Mouse (Mus musculus) heart, adult 18-20 months (tissue): Measurements from ENCODE around the gene Tnk2. TPM values are rescaled to one million over a fixed set of nuclear protein-coding genes. Genes with fewer than 3 reads are reported as not detected.

Experiments
- DNase-seq, 2 experiments: peaks; one replicate each; pipeline ENCODE4 v3.0.0; 2021 to 2022; ENCODE audit warnings: mixed read lengths in 1 of 2
- total RNA-seq, 2 experiments: library from RNA; stranded (reverse); gene quantifications; 2 replicates each; pipeline ENCODE4 v1.2.3; 2021

Tnk2 gene
- total RNA-seq, 2 experiments from 2014 or later, result 20.5 to 22.0 TPM

DNA sequence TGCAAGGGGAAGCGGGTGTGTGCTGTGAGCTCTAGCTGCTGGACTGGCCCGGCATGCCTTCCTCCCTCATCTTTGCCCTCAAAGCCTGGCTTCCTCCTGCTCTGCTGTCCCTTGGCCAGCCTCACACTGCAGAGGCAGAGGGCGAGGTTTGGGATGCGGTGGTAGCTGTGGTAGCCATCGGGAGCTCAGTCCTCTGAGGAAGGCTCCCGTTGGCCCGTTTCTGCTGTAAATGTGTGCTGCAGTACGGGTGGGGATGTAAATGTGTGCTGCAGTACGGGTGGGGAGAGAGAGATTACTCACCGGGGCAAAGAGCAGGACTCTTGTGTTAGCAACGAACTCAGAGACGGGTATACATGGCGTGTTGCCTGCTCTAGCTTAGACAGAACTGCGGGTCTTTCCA is 35.1 kb downstream of the Tnk2 start:
- DNase-seq, result no peak

DNA sequence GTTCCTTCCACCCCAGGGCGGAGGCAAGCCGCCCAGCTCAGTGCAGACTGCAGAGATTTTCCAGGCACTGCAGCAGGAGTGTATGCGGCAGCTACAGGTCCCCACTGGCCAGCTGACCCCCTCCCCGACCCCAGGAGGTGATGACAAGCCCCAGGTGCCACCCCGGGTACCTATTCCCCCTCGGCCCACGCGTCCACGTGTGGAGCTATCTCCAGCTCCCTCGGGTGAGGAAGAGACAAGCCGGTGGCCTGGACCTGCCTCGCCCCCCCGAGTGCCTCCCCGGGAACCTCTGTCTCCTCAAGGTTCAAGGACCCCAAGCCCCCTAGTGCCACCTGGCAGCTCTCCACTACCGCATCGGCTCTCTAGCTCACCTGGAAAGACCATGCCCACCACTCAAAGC is 36.3 kb downstream of the Tnk2 start:
- no peak for DNase-seq

GRCm38 (mm10) chr16:32680806-32681205 is 37.1 kb downstream of the Tnk2 start:
- DNase-seq, result no peak

- DNase-seq, result peak; percentile 77 to 92
These were observed 38.5 kb downstream of the Tnk2 start for GRCm38 (mm10) chr16:32682194-32682593.

DNA sequence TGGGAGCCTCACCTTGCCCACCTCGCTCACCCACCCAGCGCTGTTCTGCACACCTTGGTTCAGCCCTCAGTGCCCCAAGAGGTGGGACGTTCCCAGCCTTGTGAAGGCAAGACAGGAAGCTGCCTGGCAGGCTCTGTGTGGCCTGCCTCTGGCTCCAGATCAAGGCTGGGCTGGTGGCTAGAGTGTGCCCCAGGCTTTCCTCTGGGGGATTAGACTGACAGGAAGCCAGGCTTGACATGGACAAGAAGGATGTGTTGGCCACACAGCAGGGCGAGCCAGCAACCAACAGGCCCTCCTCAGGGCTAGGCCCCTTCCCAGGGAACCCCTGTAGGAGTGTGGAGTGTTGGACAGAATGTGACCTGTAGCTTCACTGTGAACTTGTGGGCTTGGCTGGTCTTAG is 39.2 kb downstream of the Tnk2 start:
- DNase-seq, result no peak

DNA sequence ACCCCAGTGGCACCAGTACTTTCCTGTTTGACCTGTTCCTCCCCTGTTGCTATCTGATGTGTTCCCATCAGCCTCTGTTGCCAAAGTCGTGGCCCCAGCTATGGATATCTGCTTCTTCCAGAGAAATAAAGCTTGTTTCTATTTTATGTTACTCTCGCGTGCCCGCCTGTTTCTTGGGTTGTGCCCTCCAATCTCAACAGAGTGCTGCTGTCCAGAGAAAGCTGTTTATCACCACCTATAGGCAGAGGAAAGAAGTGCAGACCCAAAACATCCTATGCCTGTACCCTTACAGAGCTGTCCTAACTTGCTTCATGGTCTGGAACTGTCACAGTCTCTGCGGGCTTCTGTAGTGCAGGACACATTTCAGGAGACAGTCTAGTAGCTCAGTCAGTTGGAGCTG is 39.7 kb downstream of the Tnk2 start:
- peak; percentile 56 to 71 for DNase-seq

GRCm38 (mm10) chr16:32685405-32685804 is 41.7 kb downstream of the Tnk2 start:
- no peak for DNase-seq

- DNase-seq, result no peak
These were observed 42.3 kb downstream of the Tnk2 start for GRCm38 (mm10) chr16:32685998-32686397.

DNA sequence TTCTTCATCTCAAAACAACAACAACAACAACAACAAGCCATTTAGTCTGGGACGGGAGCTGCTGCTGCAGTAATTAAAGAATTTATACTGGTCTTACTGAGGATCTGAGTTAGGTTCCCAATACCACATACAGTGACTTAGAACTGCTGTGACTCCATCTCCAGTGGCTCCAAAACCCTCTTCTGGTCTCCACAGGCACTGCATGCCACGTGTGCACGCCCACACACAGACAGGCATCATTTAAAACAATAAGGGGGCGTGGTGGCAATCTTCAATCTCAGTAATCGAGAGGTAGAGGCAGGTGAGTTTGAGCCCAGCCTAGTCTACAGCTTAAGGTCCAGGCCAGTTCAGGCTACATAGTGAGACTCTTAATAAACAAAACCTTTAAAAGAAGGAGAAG is 43.5 kb downstream of the Tnk2 start:
- no peak for DNase-seq

GRCm38 (mm10) chr16:32688770-32689169 is 45.1 kb downstream of the Tnk2 start:
- DNase-seq, result no peak

DNA sequence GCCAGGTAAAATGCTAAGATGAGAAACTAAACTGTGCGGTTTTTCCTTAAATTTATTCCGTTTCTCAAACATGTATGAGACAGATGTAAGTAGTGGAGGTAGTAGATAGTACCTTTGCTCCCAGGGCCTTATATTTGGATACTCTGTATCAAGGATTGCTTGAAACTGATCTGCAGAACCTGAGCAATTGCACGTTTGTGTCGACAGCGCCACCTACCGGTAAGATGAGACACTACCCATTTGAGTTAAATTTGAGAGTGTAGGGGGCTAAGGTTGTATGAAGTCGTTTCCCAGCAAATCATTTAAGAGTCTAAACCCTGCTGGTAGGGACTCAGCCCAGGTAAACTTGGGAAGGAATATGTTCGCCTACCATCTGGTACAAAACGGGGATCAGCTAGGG is 45.8 kb downstream of the Tnk2 start:
- peak in 1 of 2 experiments; percentile 84 for DNase-seq

- DNase-seq, result peak; percentile 31 to 64
These were observed 53.3 kb downstream of the Tnk2 start for GRCm38 (mm10) chr16:32696841-32697464.

DNA sequence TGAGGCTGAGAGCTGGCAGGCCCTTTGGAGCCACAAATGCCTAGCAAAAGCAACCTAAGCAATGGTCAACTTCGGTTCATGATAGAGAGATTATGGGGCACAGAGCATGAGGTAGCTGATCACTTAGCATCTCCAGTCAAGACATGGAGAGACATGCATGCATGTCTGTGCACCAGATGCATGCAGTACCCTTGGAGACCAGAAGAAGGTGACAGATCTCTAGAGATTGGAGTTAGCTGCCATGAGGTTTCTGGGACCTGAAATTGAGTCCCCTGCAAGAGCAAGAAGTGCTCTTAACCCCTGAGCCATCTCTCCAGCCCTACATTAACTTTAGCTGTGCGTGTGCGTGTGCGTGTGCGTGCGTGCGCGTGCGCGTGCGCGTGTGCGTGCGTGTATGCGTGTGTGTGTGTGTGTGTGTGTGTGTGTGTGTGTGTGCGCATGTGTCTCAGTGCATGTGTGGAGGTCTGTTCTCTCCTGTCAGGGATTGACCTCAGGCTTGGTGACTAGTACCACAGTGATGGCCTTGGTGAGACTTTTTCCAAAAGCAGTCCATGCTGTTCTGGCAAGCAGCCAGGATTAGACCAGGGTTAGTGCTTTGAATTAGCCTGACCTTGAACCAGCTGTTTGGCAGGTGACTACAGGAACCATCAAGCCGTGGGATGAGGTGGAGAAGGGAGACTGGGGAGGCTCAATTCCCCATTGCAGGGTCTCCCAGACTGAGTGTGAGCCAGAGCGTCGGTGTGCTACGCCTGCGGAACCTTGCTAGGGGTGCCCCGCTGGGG is 54.2 kb downstream of the Tnk2 start:
- no peak for DNase-seq

DNA sequence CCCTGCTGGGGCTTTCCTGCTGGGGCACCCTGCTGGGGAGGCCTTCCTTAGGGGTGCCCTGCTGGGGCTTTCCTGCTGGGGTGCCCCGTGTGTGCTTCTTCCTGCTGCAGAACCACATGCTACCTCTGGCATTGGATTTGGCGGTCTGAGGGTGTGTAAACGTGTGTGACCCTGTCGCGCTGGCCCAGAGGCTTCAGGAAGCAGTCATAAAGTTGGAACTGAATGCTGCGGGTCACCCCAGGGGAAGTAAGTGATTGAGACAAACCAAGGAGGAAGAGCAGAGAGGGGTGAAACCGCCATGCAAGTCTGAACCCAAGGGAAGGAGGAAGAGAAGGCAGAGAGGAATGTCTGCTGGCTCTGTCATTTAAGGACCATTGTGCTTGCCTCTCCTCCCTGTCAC is 54.9 kb downstream of the Tnk2 start:
- no peak for DNase-seq

DNA sequence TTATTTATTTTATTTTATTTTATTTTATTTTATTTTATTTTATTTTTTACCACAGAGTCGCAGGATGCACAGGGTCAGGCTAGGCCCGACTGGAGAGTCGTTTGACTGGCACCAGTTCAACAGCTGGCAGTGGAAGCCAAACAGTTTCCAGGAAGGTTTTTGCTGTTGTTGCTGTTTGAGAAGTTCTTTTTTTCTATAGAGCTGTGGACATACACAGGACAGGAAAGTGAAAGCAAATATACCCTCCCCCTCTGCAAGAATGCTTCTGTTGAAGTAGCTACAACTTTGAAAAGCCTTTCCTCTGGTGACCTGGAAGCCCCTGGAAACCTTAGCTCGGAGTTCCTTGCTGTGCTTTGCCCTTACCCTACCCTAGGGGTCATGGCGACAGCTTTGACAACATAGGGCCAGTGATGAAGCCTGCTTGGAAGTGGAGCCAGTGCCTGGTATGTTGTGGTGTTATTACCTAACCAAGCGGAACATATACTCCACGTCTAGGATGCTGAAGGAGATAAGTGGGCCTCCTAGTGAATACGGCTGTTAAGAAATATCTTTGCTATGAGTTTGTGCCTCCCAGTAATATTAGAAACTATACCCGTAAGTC is 59.7 kb downstream of the Tnk2 start:
- no peak for DNase-seq

GRCm38 (mm10) chr16:32705606-32706005 is 61.9 kb downstream of the Tnk2 start:
- no peak for DNase-seq

- DNase-seq, result no peak
These were observed 63.6 kb downstream of the Tnk2 start for GRCm38 (mm10) chr16:32707111-32707823.

- no peak for DNase-seq
These were observed 64.3 kb downstream of the Tnk2 start for GRCm38 (mm10) chr16:32707824-32708456.

DNA sequence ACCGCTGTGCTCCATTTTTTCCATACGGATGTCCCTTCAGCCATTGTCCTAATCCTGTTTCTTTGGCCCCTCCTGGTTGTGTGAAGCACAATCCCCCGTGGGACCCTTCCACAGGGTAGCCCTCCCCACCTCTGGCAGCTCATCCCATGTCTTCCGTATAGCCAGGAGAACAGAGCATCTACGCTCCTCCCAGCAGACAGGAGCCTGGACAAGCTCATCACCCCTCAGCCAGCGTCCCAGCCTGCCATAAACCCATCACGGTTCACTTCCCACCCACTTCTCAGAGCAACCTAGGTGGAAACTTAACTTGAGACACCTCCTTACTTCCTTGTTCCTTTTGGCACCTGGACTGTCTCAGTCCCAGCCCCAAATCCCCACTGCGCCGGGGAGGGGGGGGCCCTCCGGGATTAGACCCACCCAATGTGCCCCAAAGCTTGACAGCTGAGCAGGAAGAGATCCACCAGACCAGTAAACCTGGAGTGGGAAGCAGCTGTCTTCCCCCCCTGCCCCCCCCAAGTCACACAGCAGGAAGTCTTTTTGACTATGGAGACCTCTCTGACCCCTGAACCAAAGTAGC is 64.9 kb downstream of the Tnk2 start:
- no peak for DNase-seq

- DNase-seq, result no peak
These were observed 65.4 kb downstream of the Tnk2 start for GRCm38 (mm10) chr16:32709116-32709515.

DNA sequence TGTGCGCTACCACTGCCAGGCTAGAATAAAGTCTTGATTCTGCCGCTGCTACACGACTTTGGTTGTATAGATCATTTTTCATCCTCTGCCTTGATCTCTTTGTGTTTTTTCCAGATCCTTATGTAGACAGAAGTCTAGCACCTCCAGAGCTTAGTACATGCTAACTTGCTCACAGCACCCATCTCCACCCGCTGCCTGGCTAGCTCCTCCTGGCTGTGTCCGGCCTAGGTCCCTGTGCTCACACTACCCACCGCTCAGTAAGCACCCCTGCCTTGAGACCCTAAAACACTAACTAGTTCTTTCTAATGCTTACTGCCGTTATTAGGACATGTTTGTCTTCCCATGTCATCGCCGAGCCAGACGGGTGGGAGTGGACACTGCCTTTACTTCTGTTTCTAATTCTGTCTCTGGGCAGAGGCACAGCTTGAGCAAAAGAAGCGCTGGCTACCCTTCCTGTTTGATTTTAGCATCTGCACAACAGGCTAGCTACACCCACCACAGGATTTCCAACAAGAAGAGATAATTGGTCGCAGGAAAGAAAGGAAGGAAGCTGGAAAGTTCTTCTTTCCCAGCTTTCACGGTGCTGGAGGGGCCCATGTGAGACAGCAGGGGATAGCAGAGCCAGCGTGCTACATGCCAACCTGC is 66.9 kb downstream of the Tnk2 start:
- no peak for DNase-seq

GRCm38 (mm10) chr16:32712202-32712601 is 68.5 kb downstream of the Tnk2 start:
- no peak for DNase-seq
